Mouse (Mus musculus) gastrocnemius, postnatal 36 days (tissue): ENCODE data around the gene Ttc7. TPM values are rescaled to one million over a fixed set of nuclear protein-coding genes. Genes with fewer than 3 reads are reported as not detected.

ENCODE experiments used
- DNase-seq, 2 experiments: peaks; one replicate each; pipeline ENCODE4 v3.0.0; 2022
- intact Hi-C: fragments of 180-260 bp; cut with DNase I; formaldehyde crosslinking; loops from one replicate; pipeline ENCODE4 v1.15.1; 2025
- long read RNA-seq, 2 experiments: library from polyadenylated mRNA; stranded (forward); transcript quantifications; one replicate each; pipeline ENCODE4 v2.0.0; 2021
- total RNA-seq, 2 experiments: library from RNA; stranded (reverse); gene quantifications; 2 replicates each; pipeline ENCODE4 v1.2.3; 2021

Gene Ttc7
- total RNA-seq, result 1 to 10 TPM; 6.8 to 8.2 TPM
- long read RNA-seq, experiment 1, partial matches to known transcripts, result 0 of 10 reads
- long read RNA-seq, experiment 1, other reads (novel, unspliced or antisense), result 7 of 10 reads
- long read RNA-seq, experiment 2, full-length matches to known transcripts, result 10 of 17 reads
- long read RNA-seq, experiment 2, partial matches to known transcripts, result 0 of 17 reads
- long read RNA-seq, experiment 2, other reads (novel, unspliced or antisense), result 7 of 17 reads

DNA sequence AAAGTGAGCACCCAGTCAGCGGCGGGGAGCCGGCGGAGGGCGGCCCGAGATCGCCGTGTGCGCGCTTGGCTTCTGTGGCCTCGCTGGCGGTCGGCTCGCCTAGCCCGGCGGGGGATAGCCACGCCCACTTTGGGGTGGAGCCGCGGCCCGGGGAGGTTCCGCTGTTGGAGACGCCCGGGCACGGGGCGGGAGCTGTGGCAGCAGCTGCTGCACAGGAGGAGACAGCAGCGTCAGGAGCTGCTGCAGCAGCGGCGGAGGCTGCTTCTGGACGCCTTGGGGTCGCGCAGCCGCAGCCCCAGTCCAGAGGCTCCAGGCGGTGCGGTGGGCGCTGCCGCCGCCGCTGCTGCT lies at the start of gene Ttc7:
Ttc7 (plus strand) TSS at position 181 of the 348 bp plus-strand sequence.
- DNase-seq, result peak; percentile 97 to 99
- intact Hi-C loops, result no loop called here

DNA sequence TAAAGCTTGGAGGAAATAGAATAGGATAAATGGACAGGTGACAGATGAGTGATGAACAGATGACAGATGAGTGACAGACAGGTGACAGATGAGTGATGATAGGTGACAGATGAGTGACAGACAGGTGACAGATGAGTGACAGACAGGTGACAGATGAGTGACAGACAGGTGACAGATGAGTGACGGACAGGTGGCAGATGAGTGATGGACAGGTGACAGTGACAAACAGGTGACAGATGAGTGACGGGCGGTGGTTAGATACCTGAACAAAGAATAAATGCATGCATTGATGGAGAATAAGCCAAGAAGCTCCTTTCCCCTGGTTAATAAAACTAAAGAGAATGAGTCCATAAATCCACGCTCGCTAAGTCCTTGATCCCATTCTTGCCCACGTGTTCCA lies 47.7 kb upstream of the Ttc7 start:
- intact Hi-C loops, result no loop called here

DNA sequence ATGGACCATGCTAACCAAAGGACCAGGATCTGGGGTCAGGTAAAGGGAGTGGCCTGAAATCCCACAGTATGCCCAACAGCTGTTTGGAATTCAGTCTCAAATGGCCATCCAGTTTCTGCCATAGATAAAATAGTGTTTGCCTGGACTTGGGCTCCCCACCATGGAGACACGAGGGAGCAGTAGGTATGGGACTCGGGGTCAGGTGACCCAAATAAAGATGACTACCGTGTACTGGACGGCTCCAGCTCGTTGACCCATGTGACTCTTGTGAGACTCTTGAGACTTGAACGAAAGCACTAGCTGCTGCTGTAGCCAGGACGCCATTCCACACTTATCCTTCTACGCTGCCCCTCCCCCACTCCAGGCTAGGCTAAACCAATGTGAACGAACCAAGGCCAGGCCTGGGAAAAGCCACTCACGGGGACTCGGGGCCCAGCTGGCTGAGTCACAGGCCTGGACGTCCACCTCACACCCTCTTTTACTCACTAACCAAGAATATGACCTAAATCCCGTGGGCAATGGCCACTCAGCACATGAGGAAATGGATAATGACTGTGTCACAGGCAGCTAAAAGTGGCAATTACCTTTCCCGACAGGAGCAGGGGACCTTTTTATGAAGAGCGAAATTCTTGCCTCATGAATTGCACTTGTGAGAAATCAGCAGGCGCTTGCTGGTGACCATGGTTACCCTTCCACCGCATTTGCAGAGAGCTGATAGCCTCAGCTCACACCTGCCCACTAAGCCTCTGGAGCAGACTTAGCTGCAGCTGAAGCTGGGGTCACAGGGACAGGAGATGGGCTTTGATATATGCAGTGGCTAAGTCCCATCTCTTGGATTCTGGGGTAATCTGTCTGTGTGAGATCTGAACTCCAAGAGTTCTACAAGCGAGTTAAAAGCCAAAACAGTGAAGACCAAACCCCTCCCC lies 45.7 kb upstream of the Ttc7 start:
- intact Hi-C loops, result no loop called here
- no peak for DNase-seq

More for the DNA sequence above, 47.7 kb upstream of the Ttc7 start:
- no peak for DNase-seq

DNA sequence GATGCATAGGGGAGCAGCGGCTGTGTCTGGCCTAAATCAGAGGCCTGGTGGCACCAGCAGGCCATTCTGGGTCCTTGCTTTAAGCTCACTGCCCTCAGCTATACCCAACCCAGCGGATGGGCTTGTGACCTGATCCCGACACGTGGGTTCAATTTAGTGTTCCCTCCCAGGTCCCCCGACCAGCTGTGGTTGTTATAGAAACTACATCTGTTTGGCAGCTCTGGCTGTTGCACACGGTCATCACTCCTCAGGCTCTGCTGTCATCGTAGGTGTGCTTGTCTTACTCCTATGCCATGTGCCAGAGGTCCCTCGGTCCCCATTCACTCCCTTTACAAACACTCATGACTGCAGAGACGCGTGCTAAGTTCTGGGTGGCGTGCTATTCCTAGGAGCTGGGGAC lies 44.9 kb upstream of the Ttc7 start:
- intact Hi-C loops, result no loop called here
- DNase-seq, result no peak

DNA sequence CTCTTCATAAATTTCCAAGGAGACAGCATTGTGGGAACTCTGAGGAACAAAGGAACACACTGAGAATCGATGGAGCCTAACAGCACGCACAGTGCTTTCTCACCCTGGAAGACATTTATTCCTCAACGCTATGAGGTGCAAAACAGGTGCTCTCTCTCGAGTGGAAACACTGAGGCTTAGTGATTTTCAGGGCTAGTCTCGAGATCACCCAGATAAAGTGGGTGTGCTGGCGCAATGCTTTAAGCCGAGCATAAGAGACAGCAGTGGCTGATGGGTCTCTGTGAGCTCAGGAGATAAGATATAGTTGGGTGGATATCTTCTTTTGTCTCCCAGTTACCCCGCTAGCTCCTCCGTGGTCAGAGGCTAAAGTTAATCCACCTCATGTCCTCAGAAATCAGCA lies 36.6 kb upstream of the Ttc7 start:
- no peak for DNase-seq
- intact Hi-C loops, result loop anchor here (5.0 kb wide), 1 partner anchor 329 kb away; the partner anchor contains the start of gene Tmem247

DNA sequence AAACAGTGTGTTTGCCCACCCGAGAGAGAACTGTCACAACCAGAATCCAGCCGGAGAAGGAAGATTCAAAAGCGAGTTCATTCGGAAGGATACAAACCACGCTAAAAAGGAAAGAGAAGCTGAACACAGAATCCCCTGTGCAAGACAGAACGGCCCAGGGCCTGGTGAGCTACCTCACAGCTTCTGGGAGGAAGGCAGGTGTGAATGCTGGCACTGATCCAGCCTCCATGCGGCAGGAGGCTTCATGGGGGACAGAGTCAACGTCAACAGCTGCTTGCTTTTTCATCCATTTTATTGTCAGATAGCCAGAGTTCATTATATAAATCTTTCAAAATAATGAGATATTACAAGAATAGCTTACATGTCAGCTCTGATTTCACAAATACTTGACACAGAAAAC lies 28.3 kb upstream of the Ttc7 start:
- intact Hi-C loops, result no loop called here
- DNase-seq, result peak in 1 of 2 experiments; percentile 5

DNA sequence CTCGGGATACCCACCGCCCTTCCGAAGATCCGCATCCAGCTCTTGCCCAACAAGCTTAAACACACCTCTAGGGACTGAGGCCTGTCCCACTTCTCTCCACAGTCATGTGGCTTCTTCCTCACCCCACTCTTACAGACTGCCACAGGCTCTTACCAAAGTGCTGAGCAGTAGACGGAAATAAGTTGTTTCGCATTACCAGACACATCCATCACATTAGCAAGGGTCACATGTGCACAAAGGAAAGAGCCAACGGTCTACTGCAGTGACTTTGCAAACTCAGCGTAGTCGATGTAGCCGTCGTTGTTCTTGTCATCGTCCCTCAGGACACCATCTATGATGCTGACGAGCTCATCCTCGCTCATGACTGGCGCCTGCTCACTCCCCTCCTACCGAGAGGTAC lies 27.0 kb upstream of the Ttc7 start:
- intact Hi-C loops, result no loop called here
- DNase-seq, result no peak

DNA sequence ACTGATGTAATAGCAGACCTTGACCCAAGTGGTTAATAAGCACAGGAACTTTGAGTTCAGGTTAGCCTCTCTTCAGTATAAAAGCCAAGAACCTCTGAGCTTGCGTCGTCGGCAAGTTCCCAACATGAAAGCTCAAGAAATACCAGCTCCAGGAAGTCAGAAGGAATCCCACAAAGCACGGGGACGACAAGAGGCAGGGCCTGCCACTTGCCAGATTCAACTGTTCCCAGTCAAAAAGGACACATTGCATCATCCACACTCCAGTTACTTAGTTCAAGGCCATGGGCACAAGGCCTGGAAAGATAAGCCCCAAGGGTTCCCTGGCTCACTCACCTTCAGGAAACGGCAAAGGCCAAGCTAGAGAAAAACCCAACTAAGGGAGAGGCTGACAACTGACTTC lies 19.3 kb upstream of the Ttc7 start:
- intact Hi-C loops, result no loop called here
- no peak for DNase-seq

DNA sequence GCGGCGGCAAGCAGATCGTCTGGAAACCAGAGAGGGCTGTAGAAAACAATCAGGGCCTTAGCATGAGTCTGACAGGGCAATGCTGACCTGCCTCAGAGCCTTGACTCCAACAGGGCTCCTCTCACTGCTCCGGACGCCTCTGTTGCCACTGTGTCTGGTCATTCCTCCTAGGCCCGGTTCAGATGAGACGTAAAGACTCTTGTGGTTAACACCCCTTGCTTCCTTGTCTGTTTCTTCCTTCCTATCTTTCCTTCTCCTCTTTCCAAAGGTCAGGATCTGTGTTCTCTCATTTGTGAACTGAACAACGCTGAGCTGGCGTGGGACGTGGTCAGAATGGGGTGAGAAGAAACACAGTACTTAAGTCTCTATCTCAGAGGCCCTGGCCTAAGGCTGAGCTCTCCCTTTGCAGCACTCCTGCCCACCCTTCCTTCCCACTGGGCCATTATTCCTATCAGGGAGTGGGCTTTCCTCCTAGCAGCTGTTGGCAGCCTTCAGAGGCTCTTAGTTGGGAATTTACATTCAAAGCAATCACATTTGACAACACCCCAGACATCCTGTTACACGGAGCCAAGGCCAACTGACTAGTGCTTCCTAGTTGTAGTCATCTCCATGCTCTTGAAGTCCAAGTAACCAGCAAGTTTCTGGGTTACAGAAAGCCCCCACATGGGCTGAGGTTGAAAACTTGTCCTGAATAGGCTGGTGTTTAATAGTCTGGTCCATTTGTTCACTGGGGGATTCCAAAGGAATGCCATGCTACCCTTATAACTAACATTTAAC lies 18.4 kb upstream of the Ttc7 start:
- DNase-seq, result no peak
- intact Hi-C loops, result no loop called here

DNA sequence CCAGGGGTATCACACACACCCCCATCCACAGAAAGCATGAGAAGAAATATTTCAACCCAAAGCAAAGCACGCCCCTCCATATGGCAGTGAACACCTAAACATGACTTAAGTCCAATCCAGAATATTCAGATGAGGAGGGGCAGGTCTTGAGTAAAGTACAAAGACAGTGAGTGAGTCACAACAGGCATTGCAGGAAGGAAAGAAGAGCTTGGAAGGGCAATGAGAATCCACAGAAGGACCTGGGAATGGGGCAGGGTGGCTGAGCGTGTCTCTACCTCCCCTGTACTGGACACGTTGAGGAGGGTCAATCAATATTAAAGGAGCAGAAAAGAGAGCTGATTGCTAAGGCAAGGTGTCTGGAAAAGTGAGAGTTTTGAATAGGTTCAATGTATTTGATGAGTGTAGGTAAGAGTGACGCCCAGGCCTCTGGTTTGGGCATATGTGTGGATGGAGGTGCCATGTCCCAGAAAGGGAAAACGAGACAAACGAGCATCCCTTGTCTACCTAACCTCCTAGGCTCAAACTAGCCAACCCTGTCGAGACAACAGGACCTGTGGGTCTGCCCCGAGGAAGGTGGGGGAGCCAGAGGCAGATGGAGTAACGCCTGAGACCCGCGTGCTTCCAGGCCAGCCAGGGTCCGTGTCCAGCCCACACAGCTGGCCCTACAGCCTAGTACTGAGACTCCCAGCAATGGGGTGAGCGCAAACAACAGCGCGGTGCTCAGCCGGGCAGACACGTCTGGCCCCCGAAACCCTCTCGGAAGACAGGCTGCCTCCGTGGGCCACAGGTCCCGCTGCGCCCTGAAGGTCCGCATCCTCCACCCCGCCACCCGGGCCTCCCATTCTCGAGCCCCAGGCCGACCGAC lies 17.5 kb upstream of the Ttc7 start:
- intact Hi-C loops, result no loop called here

DNA sequence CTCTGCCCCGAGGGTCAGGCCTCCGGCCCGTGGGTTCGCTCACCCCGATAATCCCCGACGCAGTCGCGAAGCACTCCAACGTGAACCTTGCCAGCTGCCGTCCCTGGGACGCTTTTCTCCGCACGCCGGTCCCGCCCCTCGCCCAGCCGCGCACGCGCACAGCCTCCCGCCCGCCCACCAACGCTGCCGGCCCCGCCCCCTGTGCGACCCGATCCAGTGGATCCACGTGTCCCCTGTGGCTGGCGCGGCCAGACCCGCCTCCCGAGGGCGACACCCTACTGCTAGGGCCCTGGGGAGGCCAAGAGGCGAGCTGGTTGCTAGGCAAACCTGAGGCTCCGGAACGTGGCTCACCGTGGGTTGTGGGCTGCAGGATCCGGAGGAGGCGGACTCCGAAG lies 16.9 kb upstream of the Ttc7 start, which contains the start of gene Mcfd2:
Mcfd2 (minus strand) TSS at position 144 of the 395 bp plus-strand sequence.
- intact Hi-C loops, result no loop called here
- DNase-seq, result peak; percentile 88 to 94

More for the DNA sequence above, 17.5 kb upstream of the Ttc7 start:
- DNase-seq, result no peak

DNA sequence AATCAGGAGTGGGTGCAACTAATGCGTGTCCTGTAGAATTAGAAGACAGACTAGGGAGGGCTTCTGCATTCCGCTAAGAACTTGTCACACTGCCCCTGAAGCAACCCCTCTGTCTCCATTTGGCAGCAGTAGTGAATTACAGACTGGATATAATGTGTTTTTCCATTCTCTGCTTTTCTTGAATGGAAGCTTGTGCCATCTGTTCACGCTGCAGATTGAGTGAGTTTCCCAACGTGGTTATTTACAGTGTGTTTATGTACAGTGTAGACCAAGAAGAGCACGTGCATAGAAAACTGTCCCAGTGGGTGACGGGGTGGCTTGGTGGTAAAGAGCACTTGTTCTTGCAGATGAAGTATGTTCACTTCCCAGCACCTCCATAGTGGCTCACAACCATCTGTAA lies 13.2 kb upstream of the Ttc7 start:
- DNase-seq, result no peak
- intact Hi-C loops, result no loop called here

DNA sequence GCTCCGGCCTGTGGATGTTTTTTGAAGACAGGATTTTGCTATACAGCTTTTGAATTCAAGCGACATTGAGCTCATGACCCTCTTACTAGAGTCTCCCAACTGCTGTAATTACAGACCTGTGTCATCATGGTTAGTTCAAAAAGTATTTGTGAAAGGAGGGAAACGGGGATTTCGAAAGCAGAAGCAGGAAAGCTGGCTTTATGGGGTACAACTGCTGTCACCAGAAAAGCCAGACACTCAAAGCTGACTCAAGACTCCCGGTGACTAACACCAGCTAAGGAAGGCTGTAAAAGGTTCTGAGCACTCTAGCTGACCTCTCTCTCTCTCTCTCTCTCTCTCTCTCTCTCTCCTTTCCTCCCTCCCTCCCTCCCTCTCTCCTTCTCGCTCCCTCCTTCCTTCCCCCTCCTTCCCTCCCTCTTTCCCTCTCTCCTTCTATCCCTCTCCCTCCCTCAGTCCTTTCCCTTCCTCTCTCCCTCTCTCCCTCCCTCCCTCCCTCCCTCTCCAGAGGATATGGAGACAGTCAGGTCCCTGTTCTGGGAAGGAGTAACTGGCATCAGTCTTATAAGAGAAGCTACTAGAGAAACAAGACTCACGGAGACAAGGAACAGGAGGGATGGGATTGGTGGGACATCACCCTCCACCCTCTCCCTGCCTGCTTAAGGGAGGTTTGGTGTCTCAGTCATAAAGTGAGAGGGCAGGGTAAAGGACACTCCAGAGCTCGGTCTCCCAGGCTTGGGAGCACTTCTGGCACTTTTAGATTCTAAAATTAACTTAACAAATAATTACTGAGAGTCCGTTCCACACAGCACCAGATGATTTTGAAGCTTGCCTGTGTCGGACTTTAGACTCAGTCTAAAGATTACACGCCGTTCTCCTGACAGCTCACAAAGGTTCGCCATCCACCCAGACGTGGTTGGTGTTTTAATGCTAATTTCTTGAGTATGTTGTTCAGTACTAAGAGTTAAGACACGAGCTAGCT lies 7.0 kb upstream of the Ttc7 start:
- intact Hi-C loops, result no loop called here
- no peak for DNase-seq

DNA sequence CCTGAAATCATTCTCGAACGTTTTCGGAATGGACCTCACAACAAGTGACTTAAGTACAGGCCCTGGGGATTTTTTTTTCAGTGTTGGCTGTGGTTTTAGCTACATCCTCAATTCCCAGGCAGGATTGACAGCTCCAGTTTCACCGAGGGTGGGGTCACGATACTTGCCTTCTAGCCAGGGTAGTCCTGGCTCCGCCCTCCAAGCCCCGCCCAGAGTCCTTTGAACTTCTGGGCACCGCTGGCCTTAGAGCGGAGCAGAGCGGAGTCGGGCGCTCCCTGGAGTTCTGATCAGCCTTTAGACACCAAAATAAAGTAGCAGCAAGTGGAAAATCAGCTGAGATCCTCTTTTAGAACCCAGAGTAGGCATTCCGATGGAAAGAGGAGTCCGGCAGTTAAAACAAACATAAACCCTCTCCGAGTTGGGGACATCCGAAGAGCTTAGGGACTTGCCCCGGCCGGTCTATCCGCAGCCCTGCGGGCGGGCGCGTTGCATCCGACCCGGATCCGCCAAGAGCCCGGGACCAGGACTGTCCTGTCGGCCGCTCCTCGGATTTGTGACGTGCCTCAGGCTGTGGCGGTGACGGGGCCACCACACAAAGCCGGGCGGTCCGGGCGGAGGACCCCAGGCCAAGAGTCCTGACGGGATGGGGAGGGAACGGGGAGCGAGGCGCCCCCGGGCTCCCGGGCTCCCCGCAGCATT lies 530 bp upstream of the Ttc7 start:
- DNase-seq, result peak; percentile 93
- intact Hi-C loops, result no loop called here

DNA sequence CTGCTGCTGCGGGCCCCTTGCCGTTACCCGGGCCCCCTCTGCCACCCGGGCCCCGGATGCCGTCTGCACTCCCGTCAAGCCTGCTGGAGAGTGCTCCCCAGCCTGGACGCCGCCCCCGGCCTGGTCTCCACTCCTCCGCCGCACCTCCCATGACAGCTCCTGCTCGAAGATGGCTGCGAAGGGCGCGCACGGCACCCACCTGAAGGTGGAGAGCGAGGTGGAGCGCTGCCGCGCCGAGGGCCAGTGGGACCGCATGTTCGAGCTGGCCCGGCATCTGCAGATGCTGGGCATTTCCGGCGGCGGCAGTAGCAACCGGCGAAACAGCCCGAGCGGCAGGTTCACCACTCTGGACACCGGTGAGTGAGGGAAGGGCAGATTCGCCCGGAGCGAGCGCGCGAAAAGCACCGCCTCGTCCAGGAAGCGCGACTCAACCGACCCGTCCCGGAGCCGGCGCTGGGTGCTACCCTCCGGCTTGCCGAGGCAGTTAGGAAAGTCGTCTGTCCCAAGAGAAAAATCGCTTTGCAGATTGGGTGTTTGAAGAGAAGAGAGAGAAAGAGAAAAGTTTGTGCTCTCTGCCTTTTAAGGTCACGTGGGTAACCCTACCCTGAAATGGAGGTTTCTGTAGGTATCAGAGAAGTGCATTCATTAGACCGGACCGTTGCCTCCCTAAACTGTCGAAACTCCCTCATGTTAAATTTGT lies 519 bp downstream of the Ttc7 start:
- intact Hi-C loops, result no loop called here
- peak in 1 of 2 experiments; percentile 63 for DNase-seq

DNA sequence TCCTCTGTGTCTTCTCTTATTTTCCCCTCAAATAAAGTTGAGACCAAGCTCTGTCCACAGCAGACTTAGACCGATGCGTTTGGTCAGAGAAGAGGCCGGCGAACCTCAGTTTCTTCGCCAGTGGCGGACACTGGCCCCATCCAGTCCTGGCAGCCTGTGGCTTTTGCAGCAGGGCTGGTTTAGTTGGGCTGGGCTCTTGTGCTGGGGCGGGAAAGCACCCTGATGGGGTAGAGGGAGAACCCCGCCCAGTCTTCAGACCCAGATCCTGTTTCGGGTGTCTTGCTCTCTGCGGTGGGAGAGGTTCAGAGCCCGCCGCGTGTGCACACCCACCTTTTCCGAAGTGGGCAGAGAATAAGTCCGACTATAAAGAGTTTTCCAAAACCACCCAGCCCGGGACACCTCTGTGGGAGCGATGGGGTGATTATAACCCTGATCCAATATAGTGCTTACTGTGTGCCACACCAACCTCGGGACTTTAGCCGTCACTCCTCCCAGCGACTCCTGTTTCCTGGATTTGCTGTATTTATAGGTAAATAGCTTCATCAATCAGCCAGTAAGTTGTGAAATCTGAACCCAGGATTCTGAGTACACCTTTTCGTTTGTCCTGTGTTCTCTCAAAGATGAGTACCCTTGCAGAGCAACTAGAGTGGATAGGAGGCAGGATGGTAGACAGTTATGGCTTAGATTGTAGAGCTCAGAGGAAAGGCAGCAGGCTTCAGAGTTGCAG lies 1.2 kb downstream of the Ttc7 start:
- DNase-seq, result no peak
- intact Hi-C loops, result no loop called here

DNA sequence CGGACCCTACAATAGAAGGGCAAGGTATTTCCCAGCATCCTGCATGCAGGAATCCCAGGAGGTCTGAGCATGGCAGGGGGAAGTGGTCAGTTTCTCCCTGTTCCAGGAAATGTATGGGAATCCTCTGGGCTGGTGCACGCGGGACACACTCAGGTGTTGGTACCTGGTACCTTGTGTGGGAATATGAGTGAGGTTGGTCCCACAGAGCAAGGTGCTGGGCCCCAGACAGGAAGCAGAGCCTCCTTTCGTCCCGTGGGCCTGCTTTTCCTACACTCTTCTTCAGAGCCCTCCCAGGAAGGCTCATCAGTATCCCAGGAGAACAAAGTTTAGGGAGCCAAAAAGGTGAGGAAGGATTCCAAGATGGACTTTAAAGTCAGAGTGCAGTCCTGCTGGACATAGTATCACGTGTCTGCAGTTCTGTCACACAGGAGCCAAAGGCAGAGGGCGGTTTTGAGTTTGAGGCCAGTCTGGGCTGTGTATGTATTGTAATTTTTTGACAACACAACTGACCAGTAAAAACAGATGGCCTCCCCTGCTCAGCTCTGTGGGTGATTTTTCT lies 1.9 kb downstream of the Ttc7 start:
- DNase-seq, result no peak
- intact Hi-C loops, result no loop called here
